Mouse (Mus musculus): ENCODE data around the gene Fzd4. TPM values are rescaled to one million over a fixed set of nuclear protein-coding genes. Genes with fewer than 3 reads are reported as not detected.

Gene Fzd4
- polyA plus RNA-seq, 1 experiment from 2014 or later, result 6.4 TPM

DNA sequence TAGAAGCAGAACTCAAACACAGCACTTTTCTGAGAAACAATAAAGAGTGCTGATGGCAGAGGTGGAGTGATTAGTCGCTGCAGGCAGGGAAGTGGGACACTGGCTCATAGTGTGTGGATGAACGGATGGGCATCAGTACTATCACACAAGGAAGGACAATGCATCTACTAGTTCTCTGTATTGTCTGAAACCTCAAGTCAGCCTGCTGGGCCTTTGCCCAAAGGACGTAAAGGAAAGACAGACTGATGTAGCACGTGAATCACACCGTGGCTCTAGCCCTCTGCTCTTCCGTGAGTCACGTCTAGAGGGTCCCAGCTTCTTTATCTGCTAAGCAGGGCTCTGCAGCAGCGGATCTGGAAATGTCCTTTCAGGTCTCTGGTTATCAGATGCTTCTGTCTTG is 7.8 kb upstream of the Fzd4 start:
- no peak for TF ChIP-seq CTCF (IDR thresholded peaks at IDR 0.05; ENCODE audit: low read depth)
- Histone ChIP-seq H3K9ac (ENCODE audit: low read depth, low read length) (no peak overlapping the region), H3K4me1 (replicated peaks; ENCODE audit: control insufficient read depth, insufficient read depth, low read length) (0 out of 2 replicates have a peak, but pooled peaks cover 2% of the 10 kb centered on the region), H3K4me3 (ENCODE audit: low read depth, low read length) (no peak overlapping the region), H3K4me2 (replicated peaks; ENCODE audit: low read depth) (no peak overlapping the region), H3K36me3 (ENCODE audit: control insufficient read depth, insufficient read depth) (0 out of 2 replicates have a peak, but pooled peaks cover 3% of the 10 kb centered on the region), H3K27ac (ENCODE audit: low read depth, low read length) (no peak overlapping the region), H3K27me3 (replicated peaks; ENCODE audit: control insufficient read depth, insufficient read depth, low read length) (no peaks in the 10 kb centered on the region), H3K9me3 (ENCODE audit: control insufficient read depth) (no peaks in the 10 kb centered on the region)
- no peak for ATAC-seq
- 86% methylated on average over 8 of the region's 8 CpGs for WGBS

DNA sequence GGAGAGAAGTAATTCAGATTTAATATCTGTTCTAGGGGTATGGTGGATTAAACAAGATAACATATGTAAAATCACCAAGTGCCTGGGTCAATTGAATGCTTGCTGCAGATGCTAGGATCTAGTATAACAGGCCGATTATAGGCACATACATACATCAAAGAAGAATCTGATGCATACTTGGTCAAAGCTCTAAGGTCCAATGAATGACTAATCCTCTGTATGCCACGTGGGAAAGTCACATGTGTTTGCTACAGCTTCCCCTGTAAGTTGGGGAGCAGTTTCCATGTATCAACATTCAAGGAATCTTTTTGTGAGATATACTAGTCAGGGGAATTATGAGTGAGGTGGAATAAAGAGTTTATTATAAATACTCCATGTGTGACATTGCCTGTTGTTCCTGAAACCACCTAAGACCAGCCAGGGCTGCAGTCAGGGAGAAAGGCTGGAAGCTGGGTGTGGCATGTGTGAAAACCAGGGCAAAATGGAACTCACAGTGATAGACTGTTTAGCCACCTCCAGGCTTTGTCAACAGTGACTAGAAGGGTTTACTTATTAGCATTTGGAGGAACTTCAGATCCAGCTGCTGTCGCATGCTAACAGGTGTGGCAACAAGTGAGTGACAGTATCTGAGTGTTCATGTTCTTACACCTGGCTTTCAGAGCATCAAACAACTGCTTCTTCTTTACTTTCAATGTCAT is 6.2 kb upstream of the Fzd4 start:
- no peak overlapping the region for H3K4me3 ChIP-seq (ENCODE audit: low read depth, low read length)
- 0 out of 2 replicates have a peak, but pooled peaks cover 2% of the 10 kb centered on the region for H3K4me1 ChIP-seq (replicated peaks; ENCODE audit: control insufficient read depth, insufficient read depth, low read length)
- no peak overlapping the region for H3K4me2 ChIP-seq (replicated peaks; ENCODE audit: low read depth)
- no peaks in the 10 kb centered on the region for H3K9me3 ChIP-seq (ENCODE audit: control insufficient read depth)
- H3K27me3 ChIP-seq (replicated peaks; ENCODE audit: control insufficient read depth, insufficient read depth, low read length), result no peaks in the 10 kb centered on the region
- 43% methylated on average over 3 of the region's 3 CpGs for WGBS
- ATAC-seq, result peak; percentile 68
- H3K36me3 ChIP-seq (ENCODE audit: control insufficient read depth, insufficient read depth), result 0 out of 2 replicates have a peak, but pooled peaks cover 3% of the 10 kb centered on the region
- no peak overlapping the region for H3K27ac ChIP-seq (ENCODE audit: low read depth, low read length)
- H3K9ac ChIP-seq (ENCODE audit: low read depth, low read length), result no peak overlapping the region
- TF ChIP-seq CTCF (IDR thresholded peaks at IDR 0.05; ENCODE audit: low read depth), result no peak

DNA sequence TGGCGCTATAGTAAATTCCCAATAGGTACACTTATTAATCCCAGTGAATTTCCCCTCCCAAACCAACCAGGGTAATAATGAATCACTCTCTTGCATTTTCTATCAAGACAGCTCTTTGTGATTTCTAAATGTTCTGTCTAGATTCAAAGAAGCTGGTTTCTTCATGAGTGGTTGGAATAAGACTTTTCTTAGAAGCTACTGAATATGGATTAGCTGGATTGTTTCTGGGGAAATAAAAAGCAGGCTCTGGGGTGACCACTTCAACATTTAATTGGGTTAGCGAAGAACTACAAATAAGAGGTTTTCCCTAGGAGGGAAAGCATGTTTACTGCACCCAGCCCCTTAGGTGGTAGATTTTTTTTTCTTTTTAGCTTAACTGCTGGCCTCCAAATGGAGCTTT is 3.4 kb upstream of the Fzd4 start:
- 91% methylated on average over 2 of the region's 2 CpGs for WGBS
- H3K4me3 ChIP-seq (ENCODE audit: low read depth, low read length), result no peak overlapping the region
- H3K27ac ChIP-seq (ENCODE audit: low read depth, low read length), result no peak overlapping the region
- H3K36me3 ChIP-seq (ENCODE audit: control insufficient read depth, insufficient read depth), result 0 out of 2 replicates have a peak, but pooled peaks cover 3% of the 10 kb centered on the region
- H3K4me1 ChIP-seq (replicated peaks; ENCODE audit: control insufficient read depth, insufficient read depth, low read length), result 0 out of 2 replicates have a peak, but pooled peaks cover 2% of the 10 kb centered on the region
- H3K27me3 ChIP-seq (replicated peaks; ENCODE audit: control insufficient read depth, insufficient read depth, low read length), result no peaks in the 10 kb centered on the region
- H3K4me2 ChIP-seq (replicated peaks; ENCODE audit: low read depth), result no peak overlapping the region
- no peaks in the 10 kb centered on the region for H3K9me3 ChIP-seq (ENCODE audit: control insufficient read depth)
- no peak for ATAC-seq
- H3K9ac ChIP-seq (ENCODE audit: low read depth, low read length), result no peak overlapping the region
- no peak for TF ChIP-seq CTCF (IDR thresholded peaks at IDR 0.05; ENCODE audit: low read depth)

DNA sequence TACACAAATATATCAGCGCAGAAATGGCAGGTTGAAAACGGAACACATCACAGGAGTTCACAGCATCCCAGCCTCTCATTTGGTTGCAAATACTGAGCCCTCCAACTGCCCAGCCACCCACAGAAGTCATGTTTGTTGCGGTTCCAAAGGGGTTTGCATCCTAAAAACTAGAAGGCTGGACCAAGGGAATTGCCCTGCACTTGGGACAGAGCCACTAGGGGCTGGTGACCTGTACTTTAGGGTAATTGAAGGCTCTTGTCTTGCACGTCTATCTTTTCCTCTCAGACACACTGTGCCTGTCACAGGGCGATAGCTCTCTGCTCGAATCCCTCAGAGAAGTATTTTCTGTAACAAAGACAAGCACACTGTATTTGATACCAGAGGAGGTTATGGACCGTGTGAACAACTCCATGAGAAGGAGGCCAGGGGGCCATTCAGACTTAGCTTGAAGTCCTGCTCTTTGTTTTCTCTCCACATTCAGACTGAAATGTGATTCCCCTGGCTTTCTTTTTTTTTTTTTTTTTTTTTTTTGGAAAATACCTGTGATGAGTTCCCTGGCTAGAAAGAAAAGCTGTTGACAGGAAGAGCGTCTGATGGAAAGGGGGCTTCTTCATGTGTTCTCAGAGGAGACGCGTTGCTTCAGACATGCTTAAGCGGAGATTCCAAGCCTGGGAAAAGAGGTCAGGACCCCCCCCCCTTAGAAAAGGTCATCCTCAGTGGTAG is 2.9 kb upstream of the Fzd4 start:
- Histone ChIP-seq H3K4me3 (ENCODE audit: low read depth, low read length) (no peak overlapping the region), H3K9ac (ENCODE audit: low read depth, low read length) (no peak overlapping the region), H3K27me3 (replicated peaks; ENCODE audit: control insufficient read depth, insufficient read depth, low read length) (no peaks in the 10 kb centered on the region), H3K4me2 (replicated peaks; ENCODE audit: low read depth) (no peak overlapping the region), H3K27ac (ENCODE audit: low read depth, low read length) (no peak overlapping the region), H3K4me1 (replicated peaks; ENCODE audit: control insufficient read depth, insufficient read depth, low read length) (0 out of 2 replicates have a peak, but pooled peaks cover 2% of the 10 kb centered on the region), H3K9me3 (ENCODE audit: control insufficient read depth) (no peaks in the 10 kb centered on the region), H3K36me3 (ENCODE audit: control insufficient read depth, insufficient read depth) (0 out of 2 replicates have a peak, but pooled peaks cover under 1% of the 10 kb centered on the region)
- 79% methylated on average over 11 of the region's 11 CpGs for WGBS
- no peak for ATAC-seq
- no peak for TF ChIP-seq CTCF (IDR thresholded peaks at IDR 0.05; ENCODE audit: low read depth)

DNA sequence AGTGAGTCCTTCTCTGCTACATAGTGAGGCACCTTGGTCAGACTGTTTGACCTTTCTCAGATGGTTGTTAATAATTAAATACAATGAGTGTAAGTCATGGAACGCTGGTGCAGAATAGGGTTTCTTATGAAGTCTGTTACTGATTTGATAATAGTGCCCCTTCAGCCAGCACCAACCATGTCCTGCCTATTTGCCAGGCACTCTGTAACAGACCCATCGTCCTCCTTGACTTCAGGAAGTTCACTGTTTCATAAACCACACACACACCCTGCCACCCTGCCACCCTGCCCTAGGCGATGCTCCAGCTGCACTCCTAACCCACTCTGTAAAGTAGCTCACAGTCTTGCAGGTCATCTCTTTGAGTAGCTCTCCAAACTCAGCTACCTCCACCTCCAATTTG is 2.2 kb upstream of the Fzd4 start:
- H3K27ac ChIP-seq (ENCODE audit: low read depth, low read length), result no peak overlapping the region
- 0 out of 2 replicates have a peak, but pooled peaks cover 2% of the 10 kb centered on the region for H3K4me1 ChIP-seq (replicated peaks; ENCODE audit: control insufficient read depth, insufficient read depth, low read length)
- 38% methylated on average over 3 of the region's 3 CpGs for WGBS
- no peak overlapping the region for H3K4me2 ChIP-seq (replicated peaks; ENCODE audit: low read depth)
- no peaks in the 10 kb centered on the region for H3K27me3 ChIP-seq (replicated peaks; ENCODE audit: control insufficient read depth, insufficient read depth, low read length)
- H3K36me3 ChIP-seq (ENCODE audit: control insufficient read depth, insufficient read depth), result no peaks in the 10 kb centered on the region
- H3K4me3 ChIP-seq (ENCODE audit: low read depth, low read length), result no peak overlapping the region
- H3K9ac ChIP-seq (ENCODE audit: low read depth, low read length), result no peak overlapping the region
- TF ChIP-seq CTCF (IDR thresholded peaks at IDR 0.05; ENCODE audit: low read depth), result no peak
- ATAC-seq, result no peak
- no peaks in the 10 kb centered on the region for H3K9me3 ChIP-seq (ENCODE audit: control insufficient read depth)
